Mouse (Mus musculus) spleen, adult 2 months (tissue): ENCODE measurements at regions not wholly inside any gene's neighbourhood (a gene's known extent, or its start where the extent isn't known, plus 50 kb on each side); places are given as distances from the start of the nearest gene placed in this dataset.

Experiments
- DNase-seq, 2 experiments: peaks; one replicate each; pipeline versions ENCODE4 v3.0.0 to v3.0.0-alpha.2; 2012 to 2021; ENCODE audit warnings: low spot score in 2 of 2, low read depth in 1 of 2
- H3K27ac ChIP-seq: fragments of 200-500 bp; 2 replicates; pipeline ENCODE4 v1.5.1; 2012; ENCODE audit warnings: low read length, inconsistent platforms; ENCODE audit not compliant: insufficient read depth
- H3K27me3 ChIP-seq: fragments of 200-500 bp; 2 replicates; pipeline ENCODE4 v1.6.1; 2012; ENCODE audit warnings: mild to moderate bottlenecking, moderate library complexity, low read length, inconsistent platforms; ENCODE audit not compliant: control insufficient read depth, insufficient read depth
- H3K36me3 ChIP-seq: fragments of 200-500 bp; 2 replicates; pipeline ENCODE4 v1.6.1; 2012; ENCODE audit warnings: mild to moderate bottlenecking, low read length, inconsistent platforms; ENCODE audit not compliant: control insufficient read depth, insufficient read depth
- H3K4me1 ChIP-seq: fragments of 200-500 bp; 2 replicates; pipeline ENCODE4 v1.6.1; 2011; ENCODE audit warnings: inconsistent platforms; ENCODE audit not compliant: control insufficient read depth, insufficient read depth, insufficient read length
- H3K4me3 ChIP-seq: fragments of 200-500 bp; 2 replicates; pipeline ENCODE4 v1.5.1; 2011; ENCODE audit warnings: mild to moderate bottlenecking, inconsistent platforms; ENCODE audit not compliant: insufficient read depth, insufficient read length; ENCODE audit errors: extremely low read depth
- CTCF ChIP-seq: fragments of 200-500 bp; IDR thresholded peaks from 2 replicates; pipeline ENCODE4 v1.5.1; 2011; ENCODE audit warnings: mild to moderate bottlenecking, inconsistent platforms; ENCODE audit not compliant: insufficient read depth, insufficient read length, insufficient replicate concordance; ENCODE audit errors: extremely low read depth
- POLR2A ChIP-seq: fragments of 200-500 bp; IDR thresholded peaks from 2 replicates; pipeline ENCODE4 v1.6.1; 2011; ENCODE audit warnings: low read depth, low read length, inconsistent platforms
- WGBS: fragments of 180-500 bp; shearing (Covaris S2); methylation state at CpG from one replicate; pipeline ENCODE4 v1.1.7; 2018; 5-methylcytosine and 5-hydroxymethylcytosine counted together

GRCm38 (mm10) chr16:55087461-55087860 is 210.3 kb downstream of the Zpld1 start:
- no peak for TF ChIP-seq CTCF
- no peaks in the 10 kb centered on the region for H3K4me1 ChIP-seq
- H3K36me3 ChIP-seq: no peaks in the 10 kb centered on the region
- 85% methylated on average over 1 of the region's 1 CpGs for WGBS
- no peak for DNase-seq
- no peak overlapping the region for H3K27ac ChIP-seq
- H3K4me3 ChIP-seq: no peak overlapping the region
- H3K27me3 ChIP-seq: no peaks in the 10 kb centered on the region

- 44% methylated on average over 1 of the region's 1 CpGs for WGBS
- Histone ChIP-seq H3K27ac (no peak overlapping the region), H3K27me3 (no peaks in the 10 kb centered on the region), H3K4me1 (no peaks in the 10 kb centered on the region), H3K4me3 (no peak overlapping the region), H3K36me3 (no peaks in the 10 kb centered on the region)
- no peak for TF ChIP-seq CTCF
- TF ChIP-seq POLR2A: no peak
- DNase-seq: no peak
Measured at GRCm38 (mm10) chr16:55076172-55076571, 221.6 kb downstream of the Zpld1 start.

- no peaks in the 10 kb centered on the region for H3K4me1 ChIP-seq
- 88% methylated on average over 6 of the region's 6 CpGs for WGBS
- no peak overlapping the region for H3K27ac ChIP-seq
- no peaks in the 10 kb centered on the region for H3K36me3 ChIP-seq
- no peaks in the 10 kb centered on the region for H3K27me3 ChIP-seq
- H3K4me3 ChIP-seq: no peak overlapping the region
- no peak for DNase-seq
- TF ChIP-seq CTCF (no peak), POLR2A (no peak)
Measured at GRCm38 (mm10) chr16:55039777-55040176, 258.0 kb downstream of the Zpld1 start.

- Histone ChIP-seq H3K4me1 (no peaks in the 10 kb centered on the region), H3K4me3 (no peak overlapping the region), H3K27me3 (no peaks in the 10 kb centered on the region), H3K36me3 (no peaks in the 10 kb centered on the region), H3K27ac (no peak overlapping the region)
- TF ChIP-seq CTCF (no peak), POLR2A (no peak)
- DNase-seq: no peak
- 85% methylated on average over 2 of the region's 2 CpGs for WGBS
Measured at GRCm38 (mm10) chr16:55001661-55002289, 296.0 kb downstream of the Zpld1 start.

- Histone ChIP-seq H3K27ac (no peak overlapping the region), H3K27me3 (no peaks in the 10 kb centered on the region), H3K36me3 (no peaks in the 10 kb centered on the region), H3K4me1 (no peaks in the 10 kb centered on the region), H3K4me3 (no peak overlapping the region)
- no peak for DNase-seq
- WGBS: 49% methylated on average over 4 of the region's 4 CpGs
- no peak for TF ChIP-seq CTCF
- no peak for TF ChIP-seq POLR2A
Measured at GRCm38 (mm10) chr16:54991595-54992240, 306.1 kb downstream of the Zpld1 start.

GRCm38 (mm10) chr16:54983759-54984218 is 314.0 kb downstream of the Zpld1 start:
- WGBS: 9% methylated on average over 9 of the region's 9 CpGs
- Histone ChIP-seq H3K27me3 (no peaks in the 10 kb centered on the region), H3K36me3 (no peaks in the 10 kb centered on the region), H3K27ac (no peak overlapping the region), H3K4me1 (no peaks in the 10 kb centered on the region), H3K4me3 (no peak overlapping the region)
- no peak for TF ChIP-seq POLR2A
- peak; percentile 29; the same call in 1 of the 2 replicates for TF ChIP-seq CTCF
- DNase-seq: no peak

- TF ChIP-seq CTCF: no peak
- no peak for TF ChIP-seq POLR2A
- H3K4me3 ChIP-seq: no peak overlapping the region
- no peak overlapping the region for H3K27ac ChIP-seq
- DNase-seq: no peak
- WGBS: 77% methylated on average over 6 of the region's 6 CpGs
- no peaks in the 10 kb centered on the region for H3K4me1 ChIP-seq
- no peaks in the 10 kb centered on the region for H3K36me3 ChIP-seq
- no peaks in the 10 kb centered on the region for H3K27me3 ChIP-seq
Measured at GRCm38 (mm10) chr16:54970356-54970755, 327.4 kb downstream of the Zpld1 start.
